Mouse (Mus musculus) heart, embryonic 13.5 days (tissue): Measurements from ENCODE around the gene Olfr279. TPM values are rescaled to one million over a fixed set of nuclear protein-coding genes. Genes with fewer than 3 reads are reported as not detected.

Experiments used
- microRNA-seq: library from miRNA; unstranded; fragments of <30 nt; microRNA quantifications from one replicate; pipeline ENCODE4, GENCODE M21; 2016
- polyA plus RNA-seq: library from polyadenylated mRNA; unstranded; fragments of >200 nt; fragmentation: Nextera tagmentation; extraction: Ambion mirVana; gene quantifications from 2 replicates; pipeline ENCODE4 v1.2.1, GENCODE M21; 2015

The Olfr279 gene
- polyA plus RNA-seq, 1 experiment from 2014 or later = not detected

Small RNA genes within 50 kb of the gene (microRNA-seq; reads per million reads assigned to microRNA genes)
- gene Mir1291 = 1.0 reads per million

Other genes starting within 250 kb of the Olfr279 start
- not detected in 2 replicates for gene H1fnt, start 235.1 kb upstream of the Olfr279 start, polyA plus RNA-seq
- gene Zfp641, start 196.2 kb upstream of the Olfr279 start, polyA plus RNA-seq = 1.1 TPM in 2 replicates
- gene Olfr285, start 175.0 kb upstream of the Olfr279 start, polyA plus RNA-seq = not detected in 2 replicates
- not detected in 2 replicates for gene Olfr284, start 151.4 kb upstream of the Olfr279 start, polyA plus RNA-seq
- not detected in 2 replicates for gene Olfr283, start 111.5 kb upstream of the Olfr279 start, polyA plus RNA-seq
- gene Olfr282, start 61.2 kb upstream of the Olfr279 start, polyA plus RNA-seq = not detected in 2 replicates
- not detected in 2 replicates for gene Olfr281, start 39.8 kb upstream of the Olfr279 start, polyA plus RNA-seq
- not detected in 2 replicates for gene OR5BS1P, start 22.5 kb upstream of the Olfr279 start, polyA plus RNA-seq
- not detected in 2 replicates for gene Lalba, start 9.7 kb upstream of the Olfr279 start, polyA plus RNA-seq
- 80.4 and 81.1 TPM in 2 replicates for gene Kansl2, start 41.9 kb downstream of the Olfr279 start, polyA plus RNA-seq
- 35.2 and 35.8 TPM in 2 replicates for gene Ccnt1, start 78.5 kb downstream of the Olfr279 start, polyA plus RNA-seq
- gene 4930415O20Rik, start 78.6 kb downstream of the Olfr279 start, polyA plus RNA-seq = 0.29 and 0.48 TPM in 2 replicates
- 29.0 and 32.4 TPM in 2 replicates for gene Adcy6, start 117.7 kb downstream of the Olfr279 start, polyA plus RNA-seq
- gene Cacnb3, start 138.4 kb downstream of the Olfr279 start, polyA plus RNA-seq = 9.5 and 10.8 TPM in 2 replicates
- gene Ddx23, start 170.5 kb downstream of the Olfr279 start, polyA plus RNA-seq = 16.5 and 20.8 TPM in 2 replicates
- gene Rnd1, start 185.1 kb downstream of the Olfr279 start, polyA plus RNA-seq = 1.3 TPM in 2 replicates
- 0.32 and 0.39 TPM in 2 replicates for gene Ccdc65, start 215.8 kb downstream of the Olfr279 start, polyA plus RNA-seq
- 19.8 and 24.5 TPM in 2 replicates for gene Fkbp11, start 235.8 kb downstream of the Olfr279 start, polyA plus RNA-seq